Mouse (Mus musculus) ovary, postnatal 14 days (tissue): ENCODE data around the gene Bhmt2.
A peak's percentile ranks its signal among the peaks of the same experiment; 100 is the strongest.

Experiments used
- DNase-seq: peaks from one replicate; pipeline ENCODE4 v3.0.0; 2022; ENCODE audit warnings: low spot score

Gene Bhmt2

GRCm38 (mm10) chr13:93674131-93674561 lies at the start of gene Bhmt2, which contains the start of gene Dmgdh:
TSS of gene Bhmt2 (minus strand) at chr13:93674302.
TSS of gene Dmgdh (plus strand) at chr13:93674433.
- DNase-seq: no peak

DNA sequence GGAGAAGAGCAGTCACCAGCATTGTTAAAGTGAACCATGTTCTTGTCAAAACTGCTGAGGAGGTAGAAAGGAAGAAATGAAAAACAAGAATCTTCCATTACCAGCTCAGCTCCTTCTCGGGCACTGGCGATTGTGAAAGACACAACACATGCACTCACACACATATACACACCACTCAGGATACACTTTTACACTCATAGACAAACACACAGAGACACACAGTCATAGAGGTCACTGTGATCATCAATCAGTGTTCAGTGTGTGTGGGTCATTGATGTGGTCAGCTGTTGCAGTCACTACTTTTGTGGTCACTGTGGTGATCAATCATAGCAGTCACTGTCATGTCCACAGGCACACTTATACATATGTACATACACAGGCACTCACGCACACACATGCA lies 49.4 kb upstream of the Bhmt2 start:
- no peak for DNase-seq

DNA sequence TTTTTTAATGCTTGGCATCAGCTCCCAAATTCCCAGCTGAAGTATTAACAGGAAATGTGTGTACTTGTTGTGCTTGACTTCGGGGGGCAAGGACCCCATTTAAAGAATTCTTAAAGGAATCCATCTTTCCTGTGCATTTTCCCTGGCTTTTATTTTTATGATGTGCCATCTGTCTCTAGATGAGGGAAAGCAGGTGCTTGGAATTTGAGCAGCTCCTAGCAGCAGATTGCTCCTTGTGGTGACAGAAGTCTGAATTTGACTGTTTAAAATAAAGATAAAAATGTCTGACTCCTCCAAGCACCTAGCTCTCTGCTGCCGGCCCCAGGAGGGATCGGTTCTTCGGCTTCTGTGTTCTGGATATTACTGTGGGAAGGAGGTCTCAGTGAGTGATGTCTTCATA lies 47.8 kb upstream of the Bhmt2 start:
- no peak for DNase-seq

DNA sequence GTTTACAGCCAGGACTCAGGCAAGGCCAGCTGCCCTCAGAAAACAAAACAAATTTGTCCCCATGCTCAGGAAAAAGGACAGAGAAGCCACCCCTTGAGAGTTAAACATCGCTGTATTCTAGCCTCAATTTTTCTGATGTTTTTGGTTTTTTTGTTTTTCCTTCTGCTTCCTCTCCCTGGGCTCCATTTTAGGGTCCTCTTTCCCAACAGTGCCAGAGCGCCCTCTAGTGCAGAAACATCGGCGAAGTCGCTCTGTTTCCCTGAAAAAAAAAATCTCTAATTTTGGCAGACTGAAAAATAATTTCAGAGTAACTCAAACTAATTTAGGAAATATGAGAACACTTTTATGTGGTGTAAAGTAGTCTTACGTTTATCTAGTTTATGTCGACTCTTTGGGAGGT lies 44.8 kb upstream of the Bhmt2 start:
- peak; percentile 78 for DNase-seq

GRCm38 (mm10) chr13:93717113-93717512 lies 43.0 kb upstream of the Bhmt2 start:
- DNase-seq: no peak

GRCm38 (mm10) chr13:93713826-93714225 lies 39.7 kb upstream of the Bhmt2 start:
- no peak for DNase-seq

- no peak for DNase-seq
These were observed 38.3 kb upstream of the Bhmt2 start for GRCm38 (mm10) chr13:93712362-93712761.

DNA sequence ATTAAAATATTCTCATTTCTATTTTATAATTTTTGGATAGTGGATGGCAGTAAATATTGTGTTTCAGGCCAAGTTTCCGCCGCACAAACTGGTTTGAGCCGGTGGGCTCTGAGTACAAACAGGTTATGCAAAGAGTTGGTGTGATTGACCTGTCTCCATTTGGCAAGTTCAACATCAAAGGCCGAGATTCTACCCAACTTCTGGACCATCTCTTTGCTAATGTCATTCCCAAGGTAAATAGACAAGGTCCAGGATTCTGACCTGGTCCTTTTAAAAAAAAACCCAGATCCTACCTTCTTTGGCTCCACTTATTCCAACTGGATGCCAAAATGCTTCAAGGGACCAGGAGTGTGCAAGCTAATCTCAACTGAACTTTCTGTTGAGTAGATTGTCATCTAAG lies 37.1 kb upstream of the Bhmt2 start:
- no peak for DNase-seq

DNA sequence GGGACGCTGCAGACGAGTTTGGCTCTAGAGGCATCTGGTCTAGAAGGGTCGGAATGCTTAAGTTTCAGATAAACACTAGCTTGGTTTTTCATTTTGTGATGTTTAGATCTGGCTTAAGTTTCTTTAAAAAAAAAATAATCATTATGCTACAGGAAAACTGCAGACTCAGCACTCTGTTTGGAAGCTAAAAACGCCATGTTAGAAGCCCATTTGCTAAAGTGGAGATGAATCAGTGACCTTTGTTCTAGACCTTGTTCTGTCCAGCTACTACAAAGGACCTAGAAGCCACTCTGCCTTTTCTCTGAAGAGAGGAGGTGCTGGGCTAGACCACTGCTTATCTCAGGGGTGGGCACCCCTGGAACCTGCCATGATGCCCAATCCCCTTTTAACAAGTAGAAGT lies 36.2 kb upstream of the Bhmt2 start:
- DNase-seq: no peak

DNA sequence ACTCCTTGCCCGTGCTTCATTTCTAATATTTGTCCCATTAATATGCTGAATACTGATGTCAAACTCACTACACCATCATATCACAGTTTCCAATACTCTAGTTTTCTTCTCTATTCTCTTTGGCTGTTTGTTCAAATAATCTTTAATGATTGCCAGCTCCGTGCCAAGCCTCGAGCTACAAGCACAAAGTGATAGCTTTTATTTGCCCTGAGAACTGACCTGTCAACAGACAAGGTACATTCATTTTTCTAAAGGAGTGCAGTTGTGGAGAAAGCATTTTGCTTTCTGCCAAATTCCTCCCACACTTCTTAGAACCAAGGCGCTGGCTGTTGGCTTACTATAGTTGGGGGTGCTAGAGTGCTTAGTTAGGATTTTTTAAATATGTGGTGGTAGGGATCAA lies 33.2 kb upstream of the Bhmt2 start:
- DNase-seq: no peak

DNA sequence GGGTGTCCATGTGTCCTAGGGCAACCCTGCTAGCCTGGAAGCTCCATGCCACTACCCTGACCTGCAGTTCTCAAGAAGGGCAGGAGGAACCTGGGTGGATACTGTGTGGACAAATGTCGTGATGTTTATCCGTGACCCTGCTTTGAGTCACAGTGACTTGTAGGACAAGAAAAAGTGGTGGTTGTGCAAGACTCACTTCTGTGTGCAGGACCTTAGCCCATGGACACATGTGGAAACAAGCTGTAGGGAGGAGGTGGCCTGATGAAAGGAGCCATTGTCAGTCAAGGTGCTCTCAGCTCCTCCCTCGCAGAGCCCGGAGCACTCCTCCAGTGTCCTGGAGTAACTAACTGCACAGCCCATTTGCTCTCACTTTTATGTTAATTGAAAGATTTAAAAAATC lies 31.6 kb upstream of the Bhmt2 start:
- no peak for DNase-seq

DNA sequence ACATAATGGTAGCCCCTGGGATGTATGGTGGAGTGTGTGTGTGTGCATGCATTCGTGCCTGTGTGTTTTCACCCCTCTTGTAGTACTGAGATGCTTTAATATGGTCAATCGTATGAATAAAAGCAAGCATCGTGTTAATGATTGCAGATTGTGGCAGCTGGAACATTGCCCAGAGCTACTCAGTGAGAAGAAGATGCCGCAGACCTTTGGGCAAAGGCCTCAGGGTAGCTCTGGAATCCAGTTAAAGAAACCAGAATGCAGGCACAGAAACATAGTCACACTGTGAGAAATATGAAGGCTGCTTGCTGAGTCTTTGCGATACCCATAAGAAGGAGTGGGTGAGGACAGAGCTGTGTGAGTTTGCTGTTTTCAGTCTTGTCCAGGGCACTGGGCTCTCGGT lies 24.8 kb upstream of the Bhmt2 start:
- no peak for DNase-seq

- no peak for DNase-seq
These were observed 16.7 kb upstream of the Bhmt2 start for GRCm38 (mm10) chr13:93690821-93691220.

- no peak for DNase-seq
These were observed 15.5 kb upstream of the Bhmt2 start for GRCm38 (mm10) chr13:93689566-93689965.

DNA sequence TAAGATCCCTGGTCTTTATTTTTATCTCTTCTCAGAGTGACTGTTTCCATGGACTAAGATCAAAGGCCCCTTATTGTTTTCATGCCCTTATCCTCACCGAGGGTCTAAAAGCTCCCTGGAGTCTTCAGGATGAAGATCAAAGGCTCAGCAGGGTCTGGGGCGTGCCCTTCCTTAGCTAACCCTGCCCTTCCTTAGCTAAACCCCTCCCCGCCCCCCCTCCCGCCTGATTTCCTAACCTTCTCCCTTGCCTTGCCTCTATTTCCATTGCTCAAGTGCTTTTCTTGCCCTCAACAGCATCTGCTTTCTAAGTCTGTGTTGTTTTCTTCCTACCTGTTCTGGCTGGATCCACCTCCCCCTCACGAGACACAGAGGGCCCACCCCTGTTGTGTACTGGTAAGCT lies 13.2 kb upstream of the Bhmt2 start:
- no peak for DNase-seq

DNA sequence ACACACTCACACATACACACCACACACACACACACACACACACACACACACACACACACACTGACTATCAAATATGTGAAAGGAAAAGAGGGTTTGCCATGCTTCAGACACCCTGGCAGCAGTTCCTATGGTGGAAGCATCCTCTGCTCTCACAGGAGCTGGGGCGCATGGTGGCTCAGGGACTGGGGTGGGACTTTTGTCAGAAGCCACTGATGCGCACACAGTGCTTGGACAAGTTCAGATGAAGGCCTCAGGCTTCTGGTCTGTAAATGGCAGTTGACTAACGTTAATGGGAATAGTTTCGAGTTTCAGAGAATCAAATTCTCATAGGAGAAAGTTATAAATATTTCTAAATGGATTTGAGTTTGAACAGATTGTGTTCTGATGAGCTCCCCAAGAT lies 11.1 kb upstream of the Bhmt2 start:
- no peak for DNase-seq

- no peak for DNase-seq
These were observed 9.2 kb upstream of the Bhmt2 start for GRCm38 (mm10) chr13:93683336-93683735.

DNA sequence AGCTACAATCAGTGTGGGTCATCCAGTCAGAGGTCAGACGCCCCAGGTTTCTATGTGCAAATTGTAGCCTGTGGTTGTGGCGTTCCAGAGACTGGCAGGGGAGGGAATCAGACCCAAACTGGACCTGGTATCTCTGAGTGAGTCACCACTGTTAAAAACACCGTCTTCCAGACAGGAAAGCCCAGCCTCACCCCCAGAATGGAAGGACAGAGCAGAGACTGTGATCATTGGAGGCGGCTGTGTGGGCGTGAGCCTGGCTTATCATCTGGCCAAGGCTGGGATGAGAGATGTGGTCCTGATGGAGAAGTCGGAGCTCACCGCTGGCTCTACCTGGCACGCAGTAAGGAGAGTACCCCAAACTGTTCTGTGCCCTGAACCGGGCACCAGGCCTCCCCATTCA lies 2.8 kb upstream of the Bhmt2 start:
- no peak for DNase-seq

GRCm38 (mm10) chr13:93673296-93673695 lies 806 bp downstream of the Bhmt2 start:
- DNase-seq: no peak

- no peak for DNase-seq
These were observed 1.7 kb downstream of the Bhmt2 start for GRCm38 (mm10) chr13:93672371-93672770.

GRCm38 (mm10) chr13:93667586-93667985 lies 6.5 kb downstream of the Bhmt2 start:
- no peak for DNase-seq

DNA sequence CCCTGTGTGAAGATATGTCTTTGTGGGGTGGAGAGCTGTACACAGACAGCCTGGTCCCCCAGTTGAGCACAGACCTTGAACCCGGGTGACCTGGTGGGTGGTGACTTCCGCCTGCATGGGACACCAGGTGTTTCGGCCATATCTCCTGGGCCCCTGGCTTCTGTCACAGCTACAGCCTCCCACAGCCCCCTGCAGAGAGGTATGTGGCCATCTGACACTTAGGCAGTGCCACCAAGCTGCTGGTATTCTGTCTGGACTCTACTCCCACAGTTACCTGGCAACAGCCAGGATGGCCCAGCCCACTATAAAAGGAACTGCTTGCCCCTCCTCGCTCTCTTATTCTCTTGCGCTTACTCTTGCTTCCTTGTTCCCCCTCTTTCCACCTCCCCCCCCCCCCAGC lies 16.2 kb downstream of the Bhmt2 start:
- no peak for DNase-seq

GRCm38 (mm10) chr13:93653382-93653781 lies 20.7 kb downstream of the Bhmt2 start:
- DNase-seq: no peak

- DNase-seq: no peak
These were observed 25.5 kb downstream of the Bhmt2 start for GRCm38 (mm10) chr13:93648387-93649130.
